Mouse (Mus musculus) midbrain, postnatal 0 days (tissue): ENCODE data around the gene Glb1l. TPM values are rescaled to one million over a fixed set of nuclear protein-coding genes. Genes with fewer than 3 reads are reported as not detected.

Experiments
- ATAC-seq: fragments of 200-750 bp; cut with Nextera tagmentation; 2 replicates; pipeline ENCODE4 v1.8.0; 2017; ENCODE audit warnings: moderate number of reproducible peaks, mild to moderate bottlenecking, moderate TSS enrichment, moderate library complexity; ENCODE audit not compliant: low FRiP score
- DNase-seq: peaks from one replicate; pipeline ENCODE4 v3.0.0-alpha.2; 2015; ENCODE audit warnings: low spot score
- H3K27ac ChIP-seq: fragments of 300-500 bp; sonication (generic); 2 replicates; pipeline ENCODE4 v1.5.1; 2014; ENCODE audit warnings: low read depth, mild to moderate bottlenecking, low read length, mixed read lengths
- H3K27me3 ChIP-seq: fragments of 300-500 bp; sonication (generic); 2 replicates; pipeline ENCODE4 v1.6.1; 2014; ENCODE audit warnings: low read length, control low read depth, mixed read lengths; ENCODE audit not compliant: insufficient read depth
- H3K36me3 ChIP-seq: fragments of 300-500 bp; sonication (generic); 2 replicates; pipeline ENCODE4 v1.6.1; 2014; ENCODE audit warnings: low read length, control low read depth, mixed read lengths; ENCODE audit not compliant: insufficient read depth
- H3K4me1 ChIP-seq: fragments of 300-500 bp; sonication (generic); 2 replicates; pipeline ENCODE4 v1.6.1; 2014; ENCODE audit warnings: mild to moderate bottlenecking, control low read depth, antibody characterized with exemption, low read length, mixed read lengths; ENCODE audit not compliant: insufficient read depth
- H3K4me2 ChIP-seq: fragments of 300-500 bp; sonication (generic); 2 replicates; pipeline ENCODE4 v1.6.1; 2014; ENCODE audit warnings: low read depth, mild to moderate bottlenecking, low read length, mixed read lengths; ENCODE audit not compliant: poor library complexity, severe bottlenecking
- H3K4me3 ChIP-seq: fragments of 300-500 bp; sonication (generic); 2 replicates; pipeline ENCODE4 v1.5.1; 2014; ENCODE audit warnings: low read depth, mild to moderate bottlenecking, low read length, moderate library complexity
- H3K9ac ChIP-seq: fragments of 300-500 bp; sonication (generic); replicated peaks from 2 replicates; pipeline ENCODE4 v1.6.1; 2014; ENCODE audit warnings: mild to moderate bottlenecking, low read length, moderate library complexity, mixed read lengths; ENCODE audit not compliant: poor library complexity, severe bottlenecking
- H3K9me3 ChIP-seq: fragments of 300-500 bp; sonication (generic); 2 replicates; pipeline ENCODE4 v1.6.1; 2016; ENCODE audit warnings: low read length, control low read depth
- CTCF ChIP-seq: IDR thresholded peaks from 2 replicates; pipeline ENCODE4 v1.5.1; 2016; ENCODE audit warnings: antibody characterized with exemption, mild to moderate bottlenecking
- WGBS: fragments of 180-500 bp; shearing (Covaris S2); extraction: QIAGEN DNeasy Blood & Tissue Kit; methylation state at CpG from one replicate; pipeline ENCODE4 v1.1.7; 2014; 5-methylcytosine and 5-hydroxymethylcytosine counted together
- polyA plus RNA-seq: library from polyadenylated mRNA; unstranded; fragments of >200 nt; fragmentation: Nextera tagmentation; extraction: Ambion mirVana; gene quantifications from 2 replicates; pipeline ENCODE4 v1.2.1, GENCODE M21; 2015
- total RNA-seq: library from RNA; depleted of rRNA; stranded (reverse); fragments of >200 nt; gene quantifications from 2 replicates; pipeline ENCODE4 v1.2.3, GENCODE M21; 2014

Glb1l gene
- total and polyA plus RNA-seq, 2 experiments from 2014 or later: 18.3 to 18.4 TPM

GRCm38 (mm10) chr1:75252308-75252707 lies 41.7 kb upstream of the Glb1l start:
- no peak for DNase-seq
- H3K36me3 ChIP-seq: no peaks in the 10 kb centered on the region
- WGBS: 74% methylated on average over 13 of the region's 13 CpGs
- TF ChIP-seq CTCF: no peak
- H3K4me2 ChIP-seq: no peak overlapping the region
- no peaks in the 10 kb centered on the region for H3K9me3 ChIP-seq
- ATAC-seq: no peak
- H3K9ac ChIP-seq: no peak overlapping the region
- no peaks in the 10 kb centered on the region for H3K4me1 ChIP-seq
- H3K27me3 ChIP-seq: no peaks in the 10 kb centered on the region
- no peak overlapping the region for H3K4me3 ChIP-seq
- no peak overlapping the region for H3K27ac ChIP-seq

GRCm38 (mm10) chr1:75251112-75251970 lies 40.7 kb upstream of the Glb1l start:
- 0 out of 2 replicates have a peak overlapping the region, but pooled peaks have one; percentile 39 for H3K9ac ChIP-seq
- H3K4me1 ChIP-seq: no peaks in the 10 kb centered on the region
- H3K27ac ChIP-seq: no peak overlapping the region

GRCm38 (mm10) chr1:75250498-75250897 lies 39.9 kb upstream of the Glb1l start:
- no peak for TF ChIP-seq CTCF
- Histone ChIP-seq H3K27me3 (no peaks in the 10 kb centered on the region), H3K9ac (no peak overlapping the region), H3K4me1 (no peaks in the 10 kb centered on the region), H3K4me3 (no peak overlapping the region), H3K36me3 (no peaks in the 10 kb centered on the region), H3K9me3 (no peaks in the 10 kb centered on the region), H3K4me2 (no peak overlapping the region), H3K27ac (no peak overlapping the region)
- DNase-seq (peak; percentile 42), ATAC-seq (no peak)
- WGBS: 65% methylated on average over 3 of the region's 3 CpGs

More at GRCm38 (mm10) chr1:75251112-75251970, 40.7 kb upstream of the Glb1l start:
- no peaks in the 10 kb centered on the region for H3K9me3 ChIP-seq
- H3K4me3 ChIP-seq: no peak overlapping the region
- peak; percentile 84 for TF ChIP-seq CTCF
- H3K36me3 ChIP-seq: no peaks in the 10 kb centered on the region
- H3K4me2 ChIP-seq: peak overlapping the region; percentile 37
- WGBS: 5% methylated on average over 21 of the region's 22 CpGs
- DNase-seq (peak; percentile 65), ATAC-seq (peak; percentile 24; the same call in 1 of the 2 replicates)
- no peaks in the 10 kb centered on the region for H3K27me3 ChIP-seq

- no peak for ATAC-seq
- no peaks in the 10 kb centered on the region for H3K27me3 ChIP-seq
- H3K9me3 ChIP-seq: no peaks in the 10 kb centered on the region
- H3K4me2 ChIP-seq: no peak overlapping the region
- no peaks in the 10 kb centered on the region for H3K4me1 ChIP-seq
- H3K9ac ChIP-seq: no peak overlapping the region
- TF ChIP-seq CTCF: no peak
- H3K36me3 ChIP-seq: peaks cover 10% of the 10 kb centered on the region
- 58% methylated on average over 9 of the region's 9 CpGs for whole genome bisulfite sequencing
- no peak overlapping the region for H3K4me3 ChIP-seq
- no peak overlapping the region for H3K27ac ChIP-seq
- no peak for DNase-seq
Measured at GRCm38 (mm10) chr1:75248041-75248772, 37.6 kb upstream of the Glb1l start.

- H3K36me3 ChIP-seq: peaks cover 14% of the 10 kb centered on the region
- no peaks in the 10 kb centered on the region for H3K27me3 ChIP-seq
- H3K27ac ChIP-seq: no peak overlapping the region
- DNase-seq (no peak), ATAC-seq (no peak)
- no peak for TF ChIP-seq CTCF
- no peaks in the 10 kb centered on the region for H3K9me3 ChIP-seq
- no peak overlapping the region for H3K4me3 ChIP-seq
- H3K4me1 ChIP-seq: no peaks in the 10 kb centered on the region
- 0 out of 2 replicates have a peak overlapping the region, but pooled peaks have one; percentile 19 for H3K9ac ChIP-seq
- no peak overlapping the region for H3K4me2 ChIP-seq
- WGBS: 76% methylated on average over 16 of the region's 16 CpGs
Measured at GRCm38 (mm10) chr1:75247071-75247930, 36.7 kb upstream of the Glb1l start.
